In genomic region chr7:114636102-114636501, GRCm38 (mm10) we compare ENCODE assay signal across 7 mouse cellular contexts. TPM values are rescaled to one million over a fixed set of nuclear protein-coding genes. Genes with fewer than 3 reads are reported as not detected.
DNase-seq lines count a peak whose midpoint lies in the region; ATAC-seq lines count a peak whose summit lies in the region.

TSS of gene Calca (minus strand) at chr7:114636357.

- peak within 1 kb of the TSS; percentile 31 for H3K4me3 ChIP-seq in forebrain, embryonic 14.5 days (ENCODE audit: low read depth, low read length)
- peak within 1 kb of the TSS; percentile 46 for H3K4me3 ChIP-seq in midbrain, embryonic 13.5 days (replicated peaks)

- H3K9me3 ChIP-seq in forebrain, embryonic 14.5 days (replicated peaks; ENCODE audit: control insufficient read depth, low read length): no peaks in the 10 kb centered on the region
- no peaks in the 10 kb centered on the region for H3K9me3 ChIP-seq in midbrain, embryonic 13.5 days

- peaks cover 4% of the 10 kb centered on the region; the same call in 1 of the 2 replicates for H3K27me3 ChIP-seq in forebrain, embryonic 14.5 days (replicated peaks; ENCODE audit: control insufficient read depth, insufficient read depth, low read length)
- peaks cover 20% of the 10 kb centered on the region for H3K27me3 ChIP-seq in midbrain, embryonic 13.5 days

- peak; percentile 3 for DNase-seq in right cerebral cortex, postnatal 25 days
- no peak for DNase-seq in right cerebral cortex, postnatal 14 days
- DNase-seq in cerebellum, adult 9-11 months: peak; percentile 27
- DNase-seq in forebrain, embryonic 14.5 days (ENCODE audit: low spot score): peak; percentile 44
- peak; percentile 1 to 11 for DNase-seq in kidney, postnatal 36 days
- DNase-seq in spleen, adult 12 weeks (ENCODE audit: low spot score): no peak

- H3K27ac ChIP-seq in forebrain, embryonic 14.5 days (ENCODE audit: low read depth, low read length): no peak within 1 kb of the TSS
- H3K27ac ChIP-seq in midbrain, embryonic 13.5 days: no peak within 1 kb of the TSS

- H3K9ac ChIP-seq in forebrain, embryonic 14.5 days (ENCODE audit: low read length): peak within 1 kb of the TSS; percentile 26
- peak within 1 kb of the TSS; percentile 49 for H3K9ac ChIP-seq in midbrain, embryonic 13.5 days (replicated peaks)

- peak within 1 kb of the TSS; percentile 92 for H3K4me2 ChIP-seq in forebrain, embryonic 14.5 days (ENCODE audit: low read length)
- H3K4me2 ChIP-seq in midbrain, embryonic 13.5 days (replicated peaks): peak within 1 kb of the TSS; percentile 90

- peak; percentile 50; the same call in 1 of the 2 replicates for ATAC-seq in forebrain, embryonic 14.5 days
- ATAC-seq in midbrain, embryonic 13.5 days: peak; percentile 66

- H3K4me1 ChIP-seq in forebrain, embryonic 14.5 days (ENCODE audit: control insufficient read depth, insufficient read depth, low read length): peaks cover 4% of the 10 kb centered on the region; the same call in 1 of the 2 replicates
- peaks cover 11% of the 10 kb centered on the region for H3K4me1 ChIP-seq in midbrain, embryonic 13.5 days (replicated peaks)

- H3K36me3 ChIP-seq in forebrain, embryonic 14.5 days (ENCODE audit: control insufficient read depth, insufficient read depth, low read length): no peaks in the 10 kb centered on the region
- no peaks in the 10 kb centered on the region for H3K36me3 ChIP-seq in midbrain, embryonic 13.5 days

- WGBS in forebrain, embryonic 14.5 days: under 1% methylated on average over 12 of the region's 12 CpGs
- 0% methylated on average over 12 of the region's 12 CpGs for WGBS in midbrain, embryonic 13.5 days

RNA-seq across cellular contexts. Expression of gene Calca, which starts in this region (rescaled TPM):
- polyA plus RNA-seq in forebrain, embryonic 14.5 days (2014; fragmentation: Nextera tagmentation; extraction: Ambion mirVana): 1.2 and 2.6 TPM in 2 replicates
- 7.0 and 7.7 TPM in 2 replicates for polyA plus RNA-seq in midbrain, embryonic 13.5 days (2015; fragmentation: Nextera tagmentation; extraction: Ambion mirVana)

Comparison
In these comparisons a context has a peak if more than half of its experiments do, and no peak if none do; other contexts are left out.
1. DNase-seq: peak in right cerebral cortex, postnatal 25 days (single experiment), cerebellum, adult 9-11 months (single experiment), forebrain, embryonic 14.5 days (single experiment) and kidney, postnatal 36 days (2 of 2); none in right cerebral cortex, postnatal 14 days (single experiment) and spleen, adult 12 weeks (single experiment).